Mouse (Mus musculus) midbrain, postnatal 0 days (tissue): ENCODE data around the gene Hpca. TPM values are rescaled to one million over a fixed set of nuclear protein-coding genes. Genes with fewer than 3 reads are reported as not detected.

ENCODE experiments used
- ATAC-seq: fragments of 200-750 bp; cut with Nextera tagmentation; 2 replicates; pipeline ENCODE4 v1.8.0; 2017; ENCODE audit warnings: moderate number of reproducible peaks, mild to moderate bottlenecking, moderate TSS enrichment, moderate library complexity; ENCODE audit not compliant: low FRiP score
- DNase-seq: peaks from one replicate; pipeline ENCODE4 v3.0.0-alpha.2; 2015; ENCODE audit warnings: low spot score
- H3K27ac ChIP-seq: fragments of 300-500 bp; sonication (generic); 2 replicates; pipeline ENCODE4 v1.5.1; 2014; ENCODE audit warnings: low read depth, mild to moderate bottlenecking, low read length, mixed read lengths
- H3K27me3 ChIP-seq: fragments of 300-500 bp; sonication (generic); 2 replicates; pipeline ENCODE4 v1.6.1; 2014; ENCODE audit warnings: low read length, control low read depth, mixed read lengths; ENCODE audit not compliant: insufficient read depth
- H3K36me3 ChIP-seq: fragments of 300-500 bp; sonication (generic); 2 replicates; pipeline ENCODE4 v1.6.1; 2014; ENCODE audit warnings: low read length, control low read depth, mixed read lengths; ENCODE audit not compliant: insufficient read depth
- H3K4me1 ChIP-seq: fragments of 300-500 bp; sonication (generic); 2 replicates; pipeline ENCODE4 v1.6.1; 2014; ENCODE audit warnings: mild to moderate bottlenecking, control low read depth, antibody characterized with exemption, low read length, mixed read lengths; ENCODE audit not compliant: insufficient read depth
- H3K4me2 ChIP-seq: fragments of 300-500 bp; sonication (generic); 2 replicates; pipeline ENCODE4 v1.6.1; 2014; ENCODE audit warnings: low read depth, mild to moderate bottlenecking, low read length, mixed read lengths; ENCODE audit not compliant: poor library complexity, severe bottlenecking
- H3K4me3 ChIP-seq: fragments of 300-500 bp; sonication (generic); 2 replicates; pipeline ENCODE4 v1.5.1; 2014; ENCODE audit warnings: low read depth, mild to moderate bottlenecking, low read length, moderate library complexity
- H3K9ac ChIP-seq: fragments of 300-500 bp; sonication (generic); replicated peaks from 2 replicates; pipeline ENCODE4 v1.6.1; 2014; ENCODE audit warnings: mild to moderate bottlenecking, low read length, moderate library complexity, mixed read lengths; ENCODE audit not compliant: poor library complexity, severe bottlenecking
- H3K9me3 ChIP-seq: fragments of 300-500 bp; sonication (generic); 2 replicates; pipeline ENCODE4 v1.6.1; 2016; ENCODE audit warnings: low read length, control low read depth
- CTCF ChIP-seq: IDR thresholded peaks from 2 replicates; pipeline ENCODE4 v1.5.1; 2016; ENCODE audit warnings: antibody characterized with exemption, mild to moderate bottlenecking
- WGBS: fragments of 180-500 bp; shearing (Covaris S2); extraction: QIAGEN DNeasy Blood & Tissue Kit; methylation state at CpG from one replicate; pipeline ENCODE4 v1.1.7; 2014; 5-methylcytosine and 5-hydroxymethylcytosine counted together
- polyA plus RNA-seq: library from polyadenylated mRNA; unstranded; fragments of >200 nt; fragmentation: Nextera tagmentation; extraction: Ambion mirVana; gene quantifications from 2 replicates; pipeline ENCODE4 v1.2.1, GENCODE M21; 2015
- total RNA-seq: library from RNA; depleted of rRNA; stranded (reverse); fragments of >200 nt; gene quantifications from 2 replicates; pipeline ENCODE4 v1.2.3, GENCODE M21; 2014

Gene Hpca
- total and polyA plus RNA-seq, 2 experiments from 2014 or later: 217 to 292 TPM

DNA sequence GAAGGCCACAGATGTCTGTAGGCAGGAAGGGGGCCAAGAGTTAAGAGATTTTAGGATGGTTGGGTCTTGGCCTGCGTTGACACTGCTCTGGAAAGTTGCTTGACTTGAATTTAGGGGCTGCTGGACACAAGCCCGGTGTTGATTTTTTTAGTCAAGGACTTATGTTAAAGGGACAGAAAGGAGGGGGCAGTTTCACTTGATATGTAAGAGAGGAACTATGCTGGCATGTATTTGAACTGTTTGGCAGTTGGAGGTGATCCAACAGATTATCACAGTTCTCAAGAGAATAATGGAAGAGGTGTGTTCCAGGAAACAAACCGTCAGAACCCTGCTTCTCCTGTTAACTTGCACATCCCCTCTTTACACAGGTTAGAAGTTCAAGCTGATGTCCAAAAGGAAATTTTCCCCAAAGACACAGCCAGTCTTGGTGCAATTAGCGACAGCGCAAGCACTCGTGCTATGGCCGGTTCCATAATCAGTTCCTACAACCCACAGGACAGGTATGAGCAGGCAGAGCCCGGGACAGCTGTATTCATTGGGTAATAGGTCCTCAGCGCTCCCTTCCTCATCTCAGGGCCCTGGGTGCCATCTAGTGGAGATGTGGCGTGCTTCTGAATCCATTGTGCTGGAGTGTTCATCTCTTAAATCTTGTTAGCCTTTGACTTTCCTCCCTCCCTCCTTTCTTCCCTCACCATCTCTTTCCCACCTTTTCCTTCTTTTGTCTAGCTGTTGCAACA lies 39.3 kb downstream of the Hpca start:
- DNase-seq: peak; percentile 89
- Histone ChIP-seq H3K27me3 (no peaks in the 10 kb centered on the region), H3K4me2 (no peak overlapping the region), H3K36me3 (peaks cover 54% of the 10 kb centered on the region), H3K9me3 (no peaks in the 10 kb centered on the region), H3K9ac (no peak overlapping the region), H3K27ac (no peak overlapping the region), H3K4me3 (no peak overlapping the region), H3K4me1 (no peaks in the 10 kb centered on the region)
- 48% methylated on average over 10 of the region's 10 CpGs for WGBS
- TF ChIP-seq CTCF: peak; percentile 89
- ATAC-seq: peak; percentile 69

DNA sequence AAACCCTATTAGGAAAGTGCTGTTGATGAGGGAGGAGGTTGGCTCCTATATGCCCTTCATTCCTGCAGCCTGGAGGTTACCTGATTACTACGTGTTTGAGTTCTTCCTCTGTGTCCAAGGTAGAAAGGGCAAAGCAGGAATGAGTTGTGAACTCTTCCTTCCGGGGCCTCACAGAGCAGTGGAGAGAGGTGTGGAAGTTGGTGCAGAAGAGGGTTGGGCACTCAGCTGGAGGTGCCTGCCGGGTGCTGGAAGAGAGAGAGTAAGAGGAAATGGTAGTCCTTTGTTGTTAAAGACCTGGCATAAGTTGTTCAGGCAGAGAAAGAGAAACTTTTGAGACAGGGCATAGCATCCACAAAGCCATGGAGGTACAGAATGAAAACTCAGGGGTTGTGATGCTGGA lies 39.9 kb downstream of the Hpca start:
- ATAC-seq (no peak), DNase-seq (no peak)
- no peak overlapping the region for H3K4me3 ChIP-seq
- no peaks in the 10 kb centered on the region for H3K9me3 ChIP-seq
- no peak overlapping the region for H3K27ac ChIP-seq
- WGBS: 90% methylated on average over 3 of the region's 3 CpGs
- no peaks in the 10 kb centered on the region for H3K4me1 ChIP-seq
- H3K4me2 ChIP-seq: no peak overlapping the region
- H3K9ac ChIP-seq: no peak overlapping the region
- no peaks in the 10 kb centered on the region for H3K27me3 ChIP-seq
- H3K36me3 ChIP-seq: peaks cover 54% of the 10 kb centered on the region
- TF ChIP-seq CTCF: no peak

DNA sequence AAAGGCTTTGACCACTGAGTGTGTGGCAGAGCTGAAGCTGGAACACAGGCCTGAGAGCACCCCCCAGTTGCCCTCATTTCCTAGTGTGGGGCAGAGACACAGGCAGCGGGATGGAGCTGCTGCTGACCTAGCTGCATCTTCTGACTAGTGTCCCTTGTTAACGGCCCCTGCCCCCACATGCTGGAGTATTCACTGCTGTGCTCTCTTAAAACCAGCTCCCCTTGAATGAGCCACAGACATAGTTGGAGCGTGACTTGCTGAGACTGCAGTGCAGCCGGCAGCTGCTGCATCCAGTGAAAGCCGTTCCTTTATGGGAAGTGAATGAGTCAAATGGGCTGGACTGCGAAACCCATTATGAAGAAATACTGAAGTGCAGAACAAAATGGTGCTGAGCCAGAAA lies 40.3 kb downstream of the Hpca start:
- Histone ChIP-seq H3K27me3 (no peaks in the 10 kb centered on the region), H3K9me3 (no peaks in the 10 kb centered on the region), H3K4me2 (no peak overlapping the region), H3K4me1 (no peaks in the 10 kb centered on the region), H3K9ac (no peak overlapping the region), H3K36me3 (peaks cover 59% of the 10 kb centered on the region), H3K4me3 (no peak overlapping the region), H3K27ac (no peak overlapping the region)
- DNase-seq (peak; percentile 61), ATAC-seq (no peak)
- TF ChIP-seq CTCF: no peak
- WGBS: 79% methylated on average over 6 of the region's 6 CpGs

DNA sequence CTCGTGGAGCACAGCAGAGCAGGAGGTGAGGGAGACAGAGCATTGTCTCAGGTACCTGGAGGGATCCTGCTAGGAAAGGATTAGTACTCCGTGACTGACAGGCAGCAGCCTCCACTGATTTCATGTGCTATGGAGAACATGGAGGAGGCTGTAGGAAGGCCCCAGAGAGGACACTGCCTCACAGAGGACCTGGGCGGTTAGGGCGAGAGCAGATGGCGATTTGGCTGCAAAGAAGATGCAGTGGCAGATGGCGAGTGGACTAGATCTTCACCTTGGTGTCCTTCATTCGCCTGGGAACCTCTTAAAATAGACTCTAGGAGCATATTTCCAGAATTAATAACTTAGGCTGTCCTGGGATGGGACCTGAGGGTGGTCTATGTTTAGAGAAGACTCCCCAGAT lies 40.8 kb downstream of the Hpca start:
- no peak overlapping the region for H3K27ac ChIP-seq
- H3K9ac ChIP-seq: no peak overlapping the region
- DNase-seq (peak; percentile 33), ATAC-seq (no peak)
- H3K4me2 ChIP-seq: no peak overlapping the region
- no peaks in the 10 kb centered on the region for H3K9me3 ChIP-seq
- H3K4me1 ChIP-seq: no peaks in the 10 kb centered on the region
- no peaks in the 10 kb centered on the region for H3K27me3 ChIP-seq
- peaks cover 59% of the 10 kb centered on the region for H3K36me3 ChIP-seq
- 77% methylated on average over 7 of the region's 7 CpGs for WGBS
- TF ChIP-seq CTCF: no peak
- no peak overlapping the region for H3K4me3 ChIP-seq

DNA sequence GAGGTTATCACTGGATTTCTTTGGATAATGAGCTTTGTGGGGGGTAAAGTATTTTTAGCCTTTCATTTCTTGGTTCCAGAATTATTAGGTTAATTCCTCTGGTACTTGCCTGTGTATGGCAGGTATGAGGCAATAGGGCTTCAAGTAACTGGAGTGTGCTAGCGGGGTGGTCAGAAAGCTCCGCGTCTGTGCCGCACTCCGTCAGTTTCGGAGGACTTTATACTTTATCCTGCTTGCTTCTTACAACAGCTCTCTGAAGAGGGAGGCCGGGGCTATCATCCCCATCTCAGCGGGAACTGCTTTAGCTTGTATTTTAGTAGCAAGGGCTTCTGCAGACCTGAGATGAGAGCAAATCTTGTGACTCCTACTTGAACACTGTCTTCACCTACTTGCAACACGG lies 42.7 kb downstream of the Hpca start:
- no peak overlapping the region for H3K27ac ChIP-seq
- DNase-seq: no peak
- no peak overlapping the region for H3K4me3 ChIP-seq
- 94% methylated on average over 9 of the region's 9 CpGs for WGBS
- H3K4me1 ChIP-seq: no peaks in the 10 kb centered on the region
- TF ChIP-seq CTCF: no peak
- no peak overlapping the region for H3K9ac ChIP-seq
- no peak overlapping the region for H3K4me2 ChIP-seq
- H3K36me3 ChIP-seq: peaks cover 59% of the 10 kb centered on the region
- ATAC-seq: no peak
- no peaks in the 10 kb centered on the region for H3K27me3 ChIP-seq
- no peaks in the 10 kb centered on the region for H3K9me3 ChIP-seq

DNA sequence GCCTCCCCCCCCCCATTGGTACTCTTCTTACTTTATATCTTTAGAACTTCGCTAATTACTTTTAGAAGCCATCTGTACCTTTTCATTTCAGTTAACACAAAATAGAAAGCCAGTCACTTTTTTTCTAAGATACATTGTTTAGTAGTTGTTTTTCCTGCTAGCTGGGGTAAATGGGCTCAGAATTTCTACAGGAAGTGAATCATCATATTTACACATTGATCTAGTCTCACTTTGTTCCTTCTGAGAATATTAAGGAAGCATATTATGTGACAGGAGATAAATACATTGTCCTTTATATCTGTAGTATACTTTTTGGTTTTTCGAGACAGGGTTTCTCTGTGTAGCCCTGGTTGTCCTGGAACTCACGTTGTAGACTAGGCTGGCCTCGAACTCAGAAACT lies 53.0 kb downstream of the Hpca start:
- no peaks in the 10 kb centered on the region for H3K9me3 ChIP-seq
- H3K4me1 ChIP-seq: no peaks in the 10 kb centered on the region
- no peak overlapping the region for H3K27ac ChIP-seq
- H3K4me2 ChIP-seq: no peak overlapping the region
- H3K9ac ChIP-seq: no peak overlapping the region
- DNase-seq (no peak), ATAC-seq (no peak)
- H3K27me3 ChIP-seq: no peaks in the 10 kb centered on the region
- H3K4me3 ChIP-seq: no peak overlapping the region
- no peak for TF ChIP-seq CTCF
- peaks cover 5% of the 10 kb centered on the region for H3K36me3 ChIP-seq
- 97% methylated on average over 4 of the region's 4 CpGs for WGBS
